Mouse (Mus musculus): ENCODE measurements around the gene Fam207a. TPM values are rescaled to one million over a fixed set of nuclear protein-coding genes. Genes with fewer than 3 reads are reported as not detected.

Fam207a gene
- polyA plus RNA-seq, 1 experiment from 2014 or later, result 43.5 TPM

- WGBS, result 79% methylated on average over 3 of the region's 3 CpGs
- Histone ChIP-seq H3K4me2 (no peak overlapping the region), H3K4me1 (replicated peaks) (no peaks in the 10 kb centered on the region), H3K27me3 (no peaks in the 10 kb centered on the region), H3K4me3 (no peak overlapping the region), H3K9ac (no peak overlapping the region), H3K36me3 (no peaks in the 10 kb centered on the region), H3K27ac (replicated peaks) (no peak overlapping the region), H3K9me3 (peaks cover 2% of the 10 kb centered on the region; the same call in 1 of the 2 replicates)
- ATAC-seq (ENCODE audit: low read depth), result no peak
Measured at GRCm38 (mm10) chr10:77457701-77458100, 57.9 kb downstream of the Fam207a start.

- Histone ChIP-seq H3K27me3 (no peaks in the 10 kb centered on the region), H3K4me3 (no peak overlapping the region)
- 56% methylated on average over 7 of the region's 7 CpGs for WGBS
Measured at GRCm38 (mm10) chr10:77456507-77456906, 59.1 kb downstream of the Fam207a start.

GRCm38 (mm10) chr10:77455251-77456010 is 60.2 kb downstream of the Fam207a start:
- H3K9me3 ChIP-seq, result peaks cover 4% of the 10 kb centered on the region; the same call in 1 of the 2 replicates
- no peak overlapping the region for H3K4me2 ChIP-seq
- H3K9ac ChIP-seq, result no peak overlapping the region
- H3K4me1 ChIP-seq (replicated peaks), result no peaks in the 10 kb centered on the region
- no peak overlapping the region for H3K27ac ChIP-seq (replicated peaks)
- no peaks in the 10 kb centered on the region for H3K36me3 ChIP-seq
- H3K4me3 ChIP-seq, result no peak overlapping the region
- no peak for ATAC-seq (ENCODE audit: low read depth)
- 88% methylated on average over 14 of the region's 14 CpGs for WGBS
- H3K27me3 ChIP-seq, result no peaks in the 10 kb centered on the region

More at GRCm38 (mm10) chr10:77456507-77456906, 59.1 kb downstream of the Fam207a start:
- Histone ChIP-seq H3K9me3 (peaks cover 4% of the 10 kb centered on the region; the same call in 1 of the 2 replicates), H3K27ac (replicated peaks) (no peak overlapping the region), H3K4me1 (replicated peaks) (no peaks in the 10 kb centered on the region), H3K9ac (no peak overlapping the region), H3K4me2 (no peak overlapping the region), H3K36me3 (no peaks in the 10 kb centered on the region)
- ATAC-seq (ENCODE audit: low read depth), result no peak

- no peaks in the 10 kb centered on the region for H3K36me3 ChIP-seq
- H3K4me2 ChIP-seq, result no peak overlapping the region
- no peak overlapping the region for H3K27ac ChIP-seq (replicated peaks)
- H3K4me3 ChIP-seq, result no peak overlapping the region
- no peaks in the 10 kb centered on the region for H3K27me3 ChIP-seq
- peaks cover 4% of the 10 kb centered on the region; the same call in 1 of the 2 replicates for H3K9me3 ChIP-seq
- WGBS, result 80% methylated on average over 6 of the region's 6 CpGs
- no peak overlapping the region for H3K9ac ChIP-seq
- H3K4me1 ChIP-seq (replicated peaks), result peaks cover 4% of the 10 kb centered on the region; the same call in 1 of the 2 replicates
- no peak for ATAC-seq (ENCODE audit: low read depth)
Measured at GRCm38 (mm10) chr10:77454795-77455194, 60.8 kb downstream of the Fam207a start.

GRCm38 (mm10) chr10:77451822-77452221 is 63.8 kb downstream of the Fam207a start:
- H3K4me1 ChIP-seq (replicated peaks), result peaks cover 22% of the 10 kb centered on the region; the same call in 1 of the 2 replicates
- H3K4me2 ChIP-seq, result no peak overlapping the region
- H3K4me3 ChIP-seq, result no peak overlapping the region
- no peak overlapping the region for H3K9ac ChIP-seq
- no peak overlapping the region for H3K27ac ChIP-seq (replicated peaks)
- H3K9me3 ChIP-seq, result peaks cover 4% of the 10 kb centered on the region; the same call in 1 of the 2 replicates
- H3K36me3 ChIP-seq, result no peaks in the 10 kb centered on the region
- H3K27me3 ChIP-seq, result no peaks in the 10 kb centered on the region
- WGBS, result 92% methylated on average over 4 of the region's 4 CpGs
- ATAC-seq (ENCODE audit: low read depth), result no peak

GRCm38 (mm10) chr10:77450159-77450464 is 65.5 kb downstream of the Fam207a start:
- H3K4me1 ChIP-seq (replicated peaks), result peaks cover 22% of the 10 kb centered on the region; the same call in 1 of the 2 replicates
- H3K27ac ChIP-seq (replicated peaks), result no peak overlapping the region
- peaks cover 7% of the 10 kb centered on the region; the same call in 1 of the 2 replicates for H3K9me3 ChIP-seq
- no peak overlapping the region for H3K4me3 ChIP-seq
- no peaks in the 10 kb centered on the region for H3K27me3 ChIP-seq
- ATAC-seq (ENCODE audit: low read depth), result no peak
- H3K4me2 ChIP-seq, result no peak overlapping the region
- H3K36me3 ChIP-seq, result no peaks in the 10 kb centered on the region
- H3K9ac ChIP-seq, result no peak overlapping the region

GRCm38 (mm10) chr10:77449315-77450158 is 66.0 kb downstream of the Fam207a start:
- Histone ChIP-seq H3K27me3 (no peaks in the 10 kb centered on the region), H3K27ac (replicated peaks) (no peak overlapping the region), H3K9me3 (peaks cover 10% of the 10 kb centered on the region; the same call in 1 of the 2 replicates), H3K4me1 (replicated peaks) (peaks cover 22% of the 10 kb centered on the region; the same call in 1 of the 2 replicates), H3K36me3 (no peaks in the 10 kb centered on the region), H3K9ac (no peak overlapping the region), H3K4me3 (peak overlapping the region; percentile 9; the same call in 1 of the 2 replicates), H3K4me2 (peak overlapping the region; percentile 40)
- WGBS, result 43% methylated on average over 23 of the region's 23 CpGs
- ATAC-seq (ENCODE audit: low read depth), result no peak

GRCm38 (mm10) chr10:77448698-77449247 is 66.8 kb downstream of the Fam207a start:
- no peak overlapping the region for H3K27ac ChIP-seq (replicated peaks)
- peaks cover 22% of the 10 kb centered on the region; the same call in 1 of the 2 replicates for H3K4me1 ChIP-seq (replicated peaks)

GRCm38 (mm10) chr10:77448209-77448608 is 67.4 kb downstream of the Fam207a start:
- Histone ChIP-seq H3K9me3 (peaks cover 10% of the 10 kb centered on the region; the same call in 1 of the 2 replicates), H3K27ac (replicated peaks) (no peak overlapping the region), H3K4me3 (no peak overlapping the region), H3K36me3 (no peaks in the 10 kb centered on the region), H3K9ac (no peak overlapping the region), H3K4me1 (replicated peaks) (peaks cover 22% of the 10 kb centered on the region; the same call in 1 of the 2 replicates), H3K27me3 (no peaks in the 10 kb centered on the region), H3K4me2 (no peak overlapping the region)
- 81% methylated on average over 7 of the region's 7 CpGs for WGBS
- ATAC-seq (ENCODE audit: low read depth), result no peak

More at GRCm38 (mm10) chr10:77448698-77449247, 66.8 kb downstream of the Fam207a start:
- Histone ChIP-seq H3K27me3 (no peaks in the 10 kb centered on the region), H3K9ac (no peak overlapping the region), H3K36me3 (no peaks in the 10 kb centered on the region), H3K4me3 (no peak overlapping the region), H3K9me3 (peaks cover 10% of the 10 kb centered on the region; the same call in 1 of the 2 replicates), H3K4me2 (peak overlapping the region; percentile 40)
- no peak for ATAC-seq (ENCODE audit: low read depth)
- WGBS, result 75% methylated on average over 6 of the region's 6 CpGs

- Histone ChIP-seq H3K27ac (replicated peaks) (no peak overlapping the region), H3K4me3 (no peak overlapping the region), H3K27me3 (no peaks in the 10 kb centered on the region), H3K9ac (no peak overlapping the region), H3K9me3 (peaks cover 8% of the 10 kb centered on the region; the same call in 1 of the 2 replicates), H3K36me3 (no peaks in the 10 kb centered on the region), H3K4me1 (replicated peaks) (peaks cover 22% of the 10 kb centered on the region; the same call in 1 of the 2 replicates), H3K4me2 (no peak overlapping the region)
- 33% methylated on average over 2 of the region's 2 CpGs for WGBS
- no peak for ATAC-seq (ENCODE audit: low read depth)
Measured at GRCm38 (mm10) chr10:77447755-77448154, 67.8 kb downstream of the Fam207a start.

GRCm38 (mm10) chr10:77442250-77442649 is 73.3 kb downstream of the Fam207a start:
- no peak overlapping the region for H3K27ac ChIP-seq (replicated peaks)
- H3K9ac ChIP-seq, result no peak overlapping the region
- peaks cover 6% of the 10 kb centered on the region; the same call in 1 of the 2 replicates for H3K9me3 ChIP-seq
- no peaks in the 10 kb centered on the region for H3K27me3 ChIP-seq
- WGBS, result 86% methylated on average over 4 of the region's 4 CpGs
- no peak overlapping the region for H3K4me3 ChIP-seq
- no peak for ATAC-seq (ENCODE audit: low read depth)
- H3K4me2 ChIP-seq, result no peak overlapping the region
- no peaks in the 10 kb centered on the region for H3K4me1 ChIP-seq (replicated peaks)
- no peaks in the 10 kb centered on the region for H3K36me3 ChIP-seq

Measured in neural tube, embryonic 13.5 days (tissue).